Mouse (Mus musculus) adrenal gland, adult 8-10 months (tissue): ENCODE results near the gene 1700029F12Rik. TPM values are rescaled to one million over a fixed set of nuclear protein-coding genes. Genes with fewer than 3 reads are reported as not detected.
"Not testable (repeated sequence)": the region's sequence is repeated elsewhere in the genome, so short reads cannot be mapped to it uniquely, and the experiment has no call there.

Experiments used
- DNase-seq: peaks from one replicate; pipeline ENCODE4 v3.0.0; 2022
- total RNA-seq, 4 experiments: library from RNA; stranded (reverse); gene quantifications; 2 replicates each; pipeline ENCODE4 v1.2.4; 2022

Gene 1700029F12Rik
- total RNA-seq: not detected

DNA sequence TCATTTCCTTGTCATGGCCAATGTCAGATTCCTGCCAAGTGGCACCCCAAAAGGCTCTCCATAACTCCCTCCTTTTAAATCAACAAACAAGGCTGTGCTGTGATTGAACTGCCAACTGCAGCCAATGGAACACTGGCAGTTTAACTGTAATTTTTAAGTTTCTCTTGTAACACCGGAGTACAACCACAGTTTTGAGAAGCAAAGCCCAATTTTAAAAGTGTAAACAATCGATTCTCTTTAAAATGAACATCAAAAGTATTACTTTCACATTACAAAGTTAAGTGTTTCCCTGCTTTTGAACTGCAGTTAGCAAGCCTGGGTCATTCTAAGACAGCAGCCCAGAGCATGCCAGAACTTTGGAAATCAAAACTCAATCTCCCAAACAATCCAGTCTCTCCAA is at the start of gene 1700029F12Rik:
1700029F12Rik (minus strand) TSS at position 101 of the 400 bp plus-strand sequence.
- DNase-seq: no peak

DNA sequence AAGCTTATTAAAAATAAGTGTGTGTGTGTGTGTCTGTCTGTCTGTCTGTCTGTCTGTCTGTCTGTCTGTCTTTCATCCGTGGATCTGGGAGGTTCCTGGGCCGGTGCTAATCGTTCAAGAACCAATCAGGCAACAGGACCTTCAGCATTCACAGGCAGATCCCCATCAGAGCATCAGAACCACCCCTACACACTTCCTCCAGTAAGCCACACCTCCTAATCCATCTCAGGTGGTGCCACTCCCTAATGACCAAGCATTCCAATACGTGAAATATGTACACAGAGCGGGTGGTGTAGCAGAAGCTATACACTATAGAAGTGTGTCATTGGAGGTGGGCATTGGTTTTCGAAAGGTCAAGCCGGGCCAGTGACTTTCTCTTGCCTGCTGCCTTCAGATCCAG is 48.3 kb upstream of the 1700029F12Rik start:
- no peak for DNase-seq

DNA sequence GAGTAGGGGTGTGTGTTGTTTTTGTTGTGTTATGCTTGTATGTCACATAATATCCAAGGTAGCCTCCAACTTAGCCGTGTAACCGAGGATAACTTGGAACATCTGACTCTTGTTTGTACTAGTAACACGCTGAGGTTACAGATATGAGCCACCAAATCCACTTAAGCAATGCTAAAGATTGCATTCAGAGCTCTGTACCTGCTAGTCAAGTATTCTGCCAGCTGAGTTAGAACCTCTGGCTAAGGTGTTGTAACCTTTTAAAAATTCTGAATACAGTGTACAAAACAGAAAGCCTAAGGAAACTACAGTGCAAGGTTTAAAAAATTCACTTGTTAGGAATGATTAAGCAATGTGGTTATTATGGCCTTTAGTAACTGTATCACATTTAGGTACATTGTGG is 46.5 kb upstream of the 1700029F12Rik start:
- DNase-seq: no peak

DNA sequence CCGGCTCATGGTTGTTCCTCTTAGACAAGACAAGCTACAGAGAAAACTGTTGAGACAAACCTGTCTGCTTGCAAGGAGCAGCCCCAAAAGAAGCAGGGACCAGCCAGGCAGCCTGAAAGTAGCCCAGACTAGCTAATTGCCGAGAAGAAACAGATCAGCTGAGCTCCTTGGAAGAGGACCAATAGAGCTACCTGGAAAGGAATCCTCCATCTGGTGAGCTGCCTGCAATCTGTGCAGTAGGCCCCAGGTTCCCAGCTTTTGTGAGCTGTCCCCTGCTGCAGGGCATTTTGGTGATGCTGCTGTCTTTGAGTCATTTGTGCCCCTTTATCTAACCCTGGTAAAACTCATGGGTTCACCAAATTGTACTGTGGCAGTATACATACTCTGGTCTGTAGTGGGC is 46.0 kb upstream of the 1700029F12Rik start:
- DNase-seq: no peak

DNA sequence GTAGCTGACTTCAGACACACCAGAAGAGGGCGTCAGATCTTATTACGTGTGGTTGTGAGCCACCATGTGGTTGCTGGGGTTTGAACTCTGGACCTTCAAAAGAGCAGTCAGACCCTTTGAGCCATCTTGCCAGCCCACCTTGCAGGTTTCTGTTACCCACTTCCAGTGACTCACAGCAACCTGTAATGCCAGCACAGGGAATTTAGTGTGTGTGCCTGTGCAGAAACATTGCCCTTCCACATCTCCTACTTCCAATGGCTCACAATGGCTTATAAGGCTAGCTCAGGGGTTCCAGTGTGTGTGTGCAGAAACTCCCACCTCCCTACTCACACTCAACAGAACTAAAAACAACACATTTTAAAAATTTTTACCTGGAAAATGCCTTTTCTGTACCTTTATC is 43.4 kb upstream of the 1700029F12Rik start:
- no peak for DNase-seq

DNA sequence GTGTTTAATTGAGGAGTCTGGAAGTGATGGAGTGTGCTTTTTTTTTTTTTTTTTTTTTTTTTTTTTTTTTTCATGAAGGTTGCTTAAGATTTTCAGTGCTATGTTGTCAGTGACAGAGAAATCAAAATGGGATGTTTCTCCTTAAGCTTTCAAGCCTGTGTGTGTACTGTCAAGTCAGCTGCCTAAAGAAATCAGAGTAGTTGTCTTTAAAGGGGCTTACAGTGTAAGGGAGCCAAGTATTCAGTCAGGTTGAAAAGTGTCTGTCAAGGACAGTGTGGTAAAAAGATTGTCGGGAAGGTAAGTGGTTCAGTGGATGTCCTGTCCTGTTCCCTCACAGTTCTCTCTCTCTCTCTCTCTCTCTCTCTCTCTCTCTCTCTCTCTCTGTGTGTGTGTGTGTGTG is 39.3 kb upstream of the 1700029F12Rik start:
- DNase-seq: no peak

DNA sequence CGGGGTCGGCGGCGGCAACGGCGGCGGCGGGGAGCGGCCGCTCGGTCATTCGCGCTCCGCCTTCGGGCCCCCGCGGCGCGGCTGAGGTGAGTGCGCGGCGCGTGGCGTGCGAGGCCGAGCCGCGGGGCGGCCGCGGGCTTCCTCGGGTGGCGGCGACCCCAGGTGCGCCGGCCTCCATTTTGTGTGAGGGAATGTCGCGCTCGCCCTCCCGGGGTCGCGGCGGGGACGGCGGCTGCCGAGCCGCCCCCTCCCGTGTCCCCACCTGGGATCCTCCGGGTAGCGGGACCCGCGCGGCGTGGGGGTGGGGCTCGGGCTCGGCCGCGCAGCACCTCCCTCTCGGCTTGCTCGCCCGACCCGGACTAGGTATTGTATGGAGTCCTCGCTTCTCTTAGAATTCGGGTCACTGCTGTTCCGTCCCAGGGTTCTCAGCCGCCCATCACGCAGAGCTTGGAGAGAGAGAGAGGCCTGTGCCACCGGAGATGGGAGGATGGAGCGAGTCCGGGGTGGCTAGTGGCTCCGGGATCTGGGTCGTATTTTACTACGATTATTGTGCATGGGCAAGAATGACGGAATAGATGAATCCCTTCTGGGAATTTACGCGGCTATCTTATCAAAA is 37.6 kb upstream of the 1700029F12Rik start:
- peak; percentile 18 for DNase-seq

DNA sequence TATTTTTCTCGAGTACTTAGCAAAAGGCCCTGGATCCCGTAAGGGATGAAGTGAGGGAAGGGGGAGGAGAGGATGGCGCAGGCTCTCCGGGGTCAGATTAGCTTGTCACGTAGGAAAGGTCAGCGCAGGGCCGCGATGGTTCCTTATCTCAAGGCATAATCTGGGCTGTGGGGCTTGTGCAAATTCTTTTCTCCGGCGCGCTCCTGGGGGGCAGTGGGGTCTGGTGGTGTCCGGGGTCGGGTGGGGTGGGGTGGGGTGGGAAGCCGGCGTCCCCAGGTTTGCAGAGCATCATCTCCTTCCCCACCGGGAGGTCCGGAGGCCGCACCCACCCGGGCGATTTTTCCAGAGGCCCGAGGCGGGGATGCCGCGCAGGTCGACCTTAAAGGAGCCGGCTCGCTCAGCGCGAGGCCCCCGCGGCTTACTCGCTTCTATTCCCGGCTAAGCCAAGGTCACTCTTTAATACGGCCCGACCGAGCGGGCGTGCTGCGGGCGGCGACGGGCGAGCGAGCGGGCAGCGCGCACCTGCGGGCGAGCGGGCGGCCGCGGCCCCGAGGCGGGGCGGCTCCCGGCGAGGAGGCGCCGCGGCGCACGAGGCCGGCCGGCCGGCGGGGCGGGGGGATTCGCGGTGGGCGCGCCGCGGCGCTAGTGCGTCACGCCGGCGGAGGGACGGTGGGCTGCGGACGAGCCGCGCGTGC is 36.9 kb upstream of the 1700029F12Rik start:
- DNase-seq: peak; percentile 13

DNA sequence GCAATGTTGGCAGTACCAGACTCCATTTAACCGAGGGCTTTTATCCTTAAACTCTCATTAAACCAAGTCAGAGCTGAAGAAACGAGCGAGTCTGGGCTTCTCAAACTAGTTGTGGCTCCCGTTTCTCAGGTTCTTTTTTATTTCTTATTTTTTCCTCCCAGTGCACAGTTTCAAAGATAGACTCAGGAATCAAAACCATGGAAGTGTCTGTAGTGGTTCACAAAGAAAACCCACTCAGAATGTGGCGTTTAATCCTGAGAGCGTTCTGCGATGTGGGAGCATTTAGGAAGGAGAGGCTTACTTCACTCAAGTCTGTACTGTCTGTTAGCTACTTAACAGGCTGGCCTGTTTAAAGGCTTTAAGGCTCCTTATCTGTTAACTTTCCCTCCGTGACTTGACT is 34.0 kb upstream of the 1700029F12Rik start:
- no peak for DNase-seq

DNA sequence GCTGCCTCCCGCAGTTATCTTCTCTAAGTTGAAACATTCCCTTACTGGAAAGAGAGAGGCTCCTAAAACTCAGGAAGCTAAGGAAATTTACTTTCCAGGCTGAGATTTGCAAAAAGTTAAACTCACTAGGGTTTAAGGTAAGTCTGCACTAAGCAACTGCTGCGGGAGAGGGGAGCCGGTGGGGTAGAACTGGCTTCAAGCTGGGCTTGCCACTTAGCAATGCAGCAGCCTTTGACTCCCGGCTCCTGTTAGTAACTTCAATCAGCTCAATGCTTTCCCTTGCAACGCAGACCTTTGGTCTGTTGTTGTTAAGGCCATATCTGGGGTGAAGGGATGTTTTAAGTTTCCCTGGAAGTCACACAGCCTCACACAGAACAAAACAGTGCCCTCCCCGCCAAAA is 33.5 kb upstream of the 1700029F12Rik start:
- no peak for DNase-seq

DNA sequence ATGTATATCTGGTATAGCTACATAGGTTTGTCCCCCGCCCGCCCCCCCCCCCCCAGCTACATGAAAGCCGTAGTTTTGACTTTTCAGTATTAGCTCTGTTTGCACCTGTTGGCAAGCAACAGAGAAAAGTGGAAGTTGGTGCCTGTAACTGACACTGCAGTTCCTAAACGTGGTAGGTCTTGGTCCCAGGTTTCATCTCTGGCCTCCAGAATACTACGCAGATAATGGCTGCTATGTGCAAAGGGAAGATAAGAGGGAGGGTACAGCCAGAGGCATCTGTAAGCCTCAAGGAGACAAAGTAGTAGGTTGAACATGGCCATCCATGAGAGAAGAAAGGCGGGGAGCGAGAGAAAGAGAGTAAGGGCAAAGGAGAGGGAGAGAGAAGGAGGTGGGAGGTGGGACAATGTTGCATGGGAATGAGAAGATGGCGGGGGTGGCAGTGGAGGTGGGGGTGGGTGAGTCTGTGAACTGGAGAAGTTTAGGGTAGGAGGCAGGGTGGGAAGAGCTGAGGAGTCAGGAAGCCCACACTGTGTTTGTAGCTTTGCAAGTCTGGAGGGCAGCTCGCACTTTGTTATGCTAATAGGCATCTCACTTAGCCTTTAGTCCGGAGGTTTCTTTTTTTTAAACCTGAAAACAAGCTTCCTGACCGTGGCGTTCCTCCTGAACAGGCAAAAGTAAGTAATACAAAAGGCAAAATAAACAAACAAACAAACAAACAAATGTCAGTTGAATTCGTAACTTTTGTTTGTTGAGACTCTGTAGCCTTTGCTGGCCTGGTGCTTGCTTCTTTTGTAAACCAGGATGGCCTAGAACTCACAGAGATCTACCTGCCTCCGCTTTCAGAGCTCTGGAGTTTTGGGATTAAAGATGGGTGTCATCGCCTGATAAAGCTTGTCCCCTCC is 32.7 kb upstream of the 1700029F12Rik start, which contains the start of gene Fam169a:
Fam169a (plus strand) TSS at position 638 of the 902 bp plus-strand sequence.
- no peak for DNase-seq

DNA sequence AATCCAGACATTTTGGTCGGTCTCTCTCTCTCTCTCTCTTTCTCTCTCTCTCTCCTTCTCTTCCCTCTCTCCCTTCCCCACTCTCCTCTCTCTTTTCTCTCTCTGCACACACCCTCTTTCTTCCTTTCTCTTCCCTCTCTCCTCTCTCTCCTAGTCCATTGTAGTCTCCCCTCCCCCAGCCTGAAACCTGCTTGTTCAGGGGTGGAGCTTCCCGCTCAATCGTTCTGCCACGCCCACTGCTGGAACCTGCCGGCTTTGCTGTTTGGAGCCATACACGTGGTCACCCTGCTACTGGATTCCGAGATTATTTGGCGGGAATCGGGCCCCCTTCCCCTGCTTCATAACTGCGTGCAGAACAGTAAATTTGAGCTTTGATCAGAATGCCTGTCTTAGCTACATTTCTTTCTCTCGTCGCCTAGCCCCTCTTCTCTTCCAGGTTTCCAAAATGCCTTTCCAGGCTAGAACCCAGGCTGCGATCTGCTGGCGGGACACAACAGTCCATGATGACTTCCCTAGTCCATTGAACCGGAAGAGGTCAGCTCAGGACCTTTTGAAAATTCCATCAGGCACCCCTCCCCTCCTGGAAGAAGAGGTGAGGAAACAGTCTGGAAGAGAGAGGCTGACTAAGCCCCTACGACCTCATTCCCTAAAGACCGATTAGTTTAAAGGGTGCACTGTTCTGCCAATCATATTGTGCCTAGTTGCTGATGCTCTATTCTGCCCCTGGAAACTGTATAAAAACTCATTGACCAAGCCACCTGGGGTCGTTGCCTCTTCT is 30.9 kb upstream of the 1700029F12Rik start:
- DNase-seq: not testable (repeated sequence)

DNA sequence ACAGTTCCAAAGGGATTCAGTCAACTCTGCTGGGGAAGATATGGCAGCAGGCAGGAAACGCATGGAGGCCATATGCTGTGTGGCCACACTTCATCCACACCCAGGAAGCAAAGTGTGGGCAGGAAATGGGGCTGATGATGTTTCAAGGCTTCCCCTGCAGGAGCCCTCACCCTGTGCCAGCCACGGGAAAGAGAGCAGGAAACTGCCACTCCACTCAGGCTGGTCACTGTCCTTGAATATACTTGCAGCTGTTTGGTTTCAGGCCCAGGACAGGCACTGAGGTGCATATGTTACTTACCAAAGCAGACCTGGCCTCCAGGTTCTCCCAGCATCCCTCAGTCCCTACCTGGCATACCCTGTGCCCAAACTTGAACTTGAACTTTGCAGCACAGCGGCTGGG is 30.3 kb upstream of the 1700029F12Rik start:
- peak; percentile 8 for DNase-seq

DNA sequence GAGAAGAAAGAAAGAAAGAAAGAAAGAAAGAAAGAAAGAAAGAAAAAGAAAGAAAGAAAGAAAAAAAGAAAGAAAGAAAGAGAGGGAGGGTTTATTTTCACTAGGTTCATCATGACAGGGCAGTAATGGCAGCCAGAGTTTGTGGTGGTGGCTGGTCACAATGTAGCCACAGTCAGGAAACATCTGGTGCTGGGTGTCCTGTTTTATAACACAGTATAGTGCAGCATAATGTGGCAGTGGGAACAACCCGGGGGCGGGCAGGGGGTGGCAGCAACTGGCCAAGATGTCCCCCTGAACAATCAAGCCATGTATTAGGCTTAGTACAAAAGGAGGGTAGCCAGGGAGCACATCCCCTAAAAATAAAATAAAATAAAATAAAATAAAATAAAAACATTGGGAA is 29.3 kb upstream of the 1700029F12Rik start:
- no peak for DNase-seq

DNA sequence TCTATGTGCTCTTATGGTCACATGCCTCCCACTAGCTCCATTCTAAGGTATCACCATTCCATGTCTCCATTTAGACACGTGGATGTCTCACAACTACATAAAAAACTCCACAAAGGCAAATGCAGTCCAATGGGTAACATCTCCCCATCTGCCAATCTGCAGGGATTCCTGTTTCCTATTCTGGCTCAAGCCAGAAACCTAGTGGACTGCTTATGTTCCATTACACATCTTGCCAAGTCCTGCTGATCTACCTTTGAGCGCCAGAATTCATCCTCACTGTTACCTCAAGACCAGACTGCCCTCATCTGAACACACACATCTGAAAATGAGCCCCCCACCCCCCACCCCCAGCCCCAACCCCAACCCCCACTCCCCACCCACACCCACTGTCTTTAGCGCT is 28.0 kb upstream of the 1700029F12Rik start:
- no peak for DNase-seq

DNA sequence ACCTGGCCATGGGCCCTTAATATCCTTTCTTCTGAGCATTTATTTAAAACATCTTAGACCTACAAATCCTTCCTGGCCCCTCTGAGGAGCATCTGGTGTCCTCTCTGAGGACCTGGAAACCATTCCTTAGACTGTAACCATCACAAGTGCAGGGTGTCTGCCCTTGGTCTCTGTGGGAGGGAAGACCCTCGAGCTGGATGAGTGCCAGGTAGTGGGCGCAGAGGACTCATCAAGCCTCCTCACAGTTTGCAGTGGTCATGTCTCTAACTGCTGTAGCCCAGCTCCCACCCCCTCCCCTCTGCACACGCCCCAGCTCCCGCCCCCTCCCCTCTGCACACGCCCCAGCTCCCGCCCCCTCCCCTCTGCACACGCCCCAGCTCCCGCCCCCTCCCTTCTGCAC is 26.2 kb upstream of the 1700029F12Rik start:
- peak; percentile 18 for DNase-seq

DNA sequence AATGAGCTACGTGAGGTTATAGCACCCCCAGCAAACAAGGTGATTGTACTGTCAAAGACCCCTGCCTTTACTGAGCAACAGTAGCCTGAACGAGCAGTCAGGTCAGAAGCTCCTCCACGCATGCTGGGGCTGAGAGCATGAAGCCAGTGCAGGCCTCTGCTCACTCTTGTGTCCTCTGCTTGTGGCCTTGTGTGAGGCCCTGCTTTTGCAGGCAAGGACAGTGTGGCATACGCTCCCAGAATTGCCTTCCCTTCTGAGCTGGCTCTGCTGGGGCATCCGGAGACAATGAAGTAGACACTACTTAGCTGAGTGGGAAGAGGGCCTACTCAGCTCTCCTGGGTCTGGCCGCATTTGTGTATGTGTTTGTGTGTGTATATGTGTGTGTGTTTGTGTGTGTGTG is 25.6 kb upstream of the 1700029F12Rik start:
- peak; percentile 71 for DNase-seq

DNA sequence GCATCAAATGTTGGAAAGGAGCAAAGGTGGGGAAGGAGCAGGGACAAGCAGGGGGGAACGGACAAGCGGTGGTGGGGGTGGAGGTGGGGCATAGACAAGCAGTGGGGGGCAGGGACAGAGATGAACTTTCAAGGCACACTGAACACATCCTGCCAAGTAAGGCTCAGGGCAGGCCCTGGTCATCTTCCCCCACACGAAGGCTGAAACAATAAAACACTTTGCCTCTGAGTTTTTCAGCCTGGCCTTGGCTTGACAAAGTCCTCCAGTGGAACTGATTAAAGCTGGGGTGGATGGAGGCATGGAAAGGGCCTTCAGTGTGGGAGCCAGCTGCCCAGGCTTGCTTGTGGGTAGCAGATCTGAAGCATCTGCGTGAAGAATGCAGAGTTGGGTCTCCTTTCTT is 23.7 kb upstream of the 1700029F12Rik start:
- peak; percentile 81 for DNase-seq

DNA sequence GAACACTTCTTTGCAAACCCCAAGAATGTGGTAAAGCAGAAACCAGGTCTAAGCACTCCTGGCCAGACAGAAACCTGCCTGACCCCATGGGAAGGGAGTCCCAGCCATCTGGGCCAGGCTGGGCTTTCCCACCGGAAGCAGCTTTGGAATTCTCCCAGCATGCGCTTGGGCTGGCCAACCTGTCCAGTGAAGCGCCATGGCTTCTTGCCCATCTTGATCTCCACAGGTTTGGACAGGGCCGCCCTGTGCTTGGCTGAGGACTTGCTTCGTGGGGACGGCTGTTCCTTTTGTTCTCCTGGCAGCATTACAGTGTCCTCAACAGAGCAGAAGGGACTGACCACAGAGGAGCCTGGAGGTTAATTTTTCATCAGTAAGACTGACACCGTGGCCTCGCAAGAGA is 19.7 kb upstream of the 1700029F12Rik start:
- DNase-seq: no peak

DNA sequence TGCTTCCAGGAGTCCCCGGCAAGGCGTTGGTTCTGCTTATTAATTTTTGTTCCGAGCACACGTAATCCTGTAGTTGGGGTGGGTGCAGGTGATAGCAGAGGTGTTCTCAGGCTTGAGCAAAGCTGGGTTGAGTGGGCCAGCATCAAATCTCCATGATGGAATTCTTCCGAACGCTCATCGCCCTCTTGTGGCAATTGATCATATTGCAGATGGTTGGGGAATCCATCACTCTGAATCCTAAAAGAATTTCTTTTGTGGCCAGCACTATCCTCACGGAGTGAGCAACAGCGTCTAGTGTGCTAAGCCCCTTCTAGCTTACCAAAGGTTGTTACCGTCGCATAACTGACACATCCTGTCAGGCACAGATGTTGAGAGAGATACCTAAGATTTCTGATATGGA is 18.5 kb upstream of the 1700029F12Rik start:
- DNase-seq: peak; percentile 19

DNA sequence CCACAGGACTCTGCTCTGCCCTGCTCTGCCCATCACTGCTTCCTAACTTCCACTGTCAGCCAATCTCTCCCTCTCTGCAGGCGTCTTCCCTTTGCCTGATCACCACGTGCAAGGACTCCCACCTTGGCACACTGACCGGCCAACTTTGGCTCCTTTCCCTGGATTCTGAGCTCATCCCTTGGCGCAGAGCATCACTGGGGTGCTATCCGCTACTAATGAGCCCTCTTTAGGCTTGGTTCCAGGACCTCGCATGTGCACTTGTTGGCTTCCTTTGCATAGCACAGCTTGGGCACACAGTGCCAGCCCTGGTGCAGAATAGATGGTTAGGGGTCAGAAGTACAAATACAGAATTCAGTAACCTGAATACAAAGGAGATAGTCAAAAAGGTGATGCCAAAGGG is 17.0 kb upstream of the 1700029F12Rik start:
- peak; percentile 32 for DNase-seq

DNA sequence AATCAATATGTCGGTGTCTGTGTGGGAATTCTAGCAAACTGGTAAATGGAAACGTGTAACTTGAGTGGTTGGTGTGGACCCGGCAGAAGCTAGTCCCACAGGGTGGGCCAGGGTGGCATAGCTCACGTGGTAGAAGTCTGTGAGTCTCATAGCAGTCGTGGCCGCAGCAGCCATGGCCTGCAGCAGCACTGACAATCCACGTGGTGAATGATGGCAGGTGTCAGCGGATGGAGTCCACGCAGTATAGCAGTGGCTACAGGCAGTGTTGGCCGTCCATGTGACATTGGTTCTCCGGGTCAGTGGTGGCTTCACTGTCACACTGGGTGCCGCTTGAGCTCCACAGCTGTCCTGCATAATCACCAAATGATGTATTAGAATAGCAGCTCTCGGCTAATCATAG is 4.1 kb downstream of the 1700029F12Rik start:
- no peak for DNase-seq

DNA sequence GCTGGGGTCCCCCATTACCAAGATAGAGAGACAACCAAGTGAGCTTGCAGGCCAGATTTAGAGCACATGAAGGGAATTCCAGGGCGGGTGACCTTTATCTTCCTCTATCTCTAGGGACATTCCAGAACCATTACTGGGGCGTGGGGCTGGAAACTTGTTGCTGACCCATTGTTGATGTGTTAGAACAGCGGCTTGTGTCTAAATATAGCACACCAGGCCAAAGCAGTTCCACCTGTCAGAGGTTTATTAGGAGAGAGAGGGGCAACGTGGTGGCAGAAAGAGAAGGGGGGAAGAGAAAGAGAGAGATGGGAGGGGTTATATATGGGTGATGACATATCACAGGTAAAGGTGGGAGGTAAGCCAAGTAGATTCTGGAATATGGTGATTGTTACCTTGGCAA is 12.3 kb downstream of the 1700029F12Rik start:
- no peak for DNase-seq
